Mouse (Mus musculus): ENCODE data around the gene Ccr10. TPM values are rescaled to one million over a fixed set of nuclear protein-coding genes. Genes with fewer than 3 reads are reported as not detected.

Gene Ccr10
- polyA plus RNA-seq, 1 experiment from 2014 or later, result 0.60 TPM

- Histone ChIP-seq H3K36me3 (ENCODE audit: control insufficient read depth, insufficient read depth) (peaks cover 28% of the 10 kb centered on the region), H3K4me3 (ENCODE audit: low read length) (peak within 1 kb of the TSS; percentile 81), H3K9me3 (replicated peaks; ENCODE audit: control insufficient read depth, low read length) (no peaks in the 10 kb centered on the region), H3K27ac (ENCODE audit: low read length) (peak within 1 kb of the TSS; percentile 74), H3K27me3 (ENCODE audit: control insufficient read depth, insufficient read depth, low read length) (peaks cover 22% of the 10 kb centered on the region), H3K9ac (ENCODE audit: low read length) (peak within 1 kb of the TSS; percentile 86), H3K4me1 (ENCODE audit: control insufficient read depth, insufficient read depth, low read length) (peaks cover 51% of the 10 kb centered on the region), H3K4me2 (ENCODE audit: low read depth, low read length) (peak within 1 kb of the TSS; percentile 67)
- WGBS, result under 1% methylated on average over 35 of the region's 35 CpGs
- no peak for ATAC-seq (replicated peaks; ENCODE audit: extremely low read depth, insufficient read depth, low FRiP score)
Measured at GRCm38 (mm10) chr11:101170354-101170810, 4.9 kb downstream of the Ccr10 start, which contains the start of gene Cntnap1. TSS of gene Cntnap1 (plus strand) at chr11:101170523.

DNA sequence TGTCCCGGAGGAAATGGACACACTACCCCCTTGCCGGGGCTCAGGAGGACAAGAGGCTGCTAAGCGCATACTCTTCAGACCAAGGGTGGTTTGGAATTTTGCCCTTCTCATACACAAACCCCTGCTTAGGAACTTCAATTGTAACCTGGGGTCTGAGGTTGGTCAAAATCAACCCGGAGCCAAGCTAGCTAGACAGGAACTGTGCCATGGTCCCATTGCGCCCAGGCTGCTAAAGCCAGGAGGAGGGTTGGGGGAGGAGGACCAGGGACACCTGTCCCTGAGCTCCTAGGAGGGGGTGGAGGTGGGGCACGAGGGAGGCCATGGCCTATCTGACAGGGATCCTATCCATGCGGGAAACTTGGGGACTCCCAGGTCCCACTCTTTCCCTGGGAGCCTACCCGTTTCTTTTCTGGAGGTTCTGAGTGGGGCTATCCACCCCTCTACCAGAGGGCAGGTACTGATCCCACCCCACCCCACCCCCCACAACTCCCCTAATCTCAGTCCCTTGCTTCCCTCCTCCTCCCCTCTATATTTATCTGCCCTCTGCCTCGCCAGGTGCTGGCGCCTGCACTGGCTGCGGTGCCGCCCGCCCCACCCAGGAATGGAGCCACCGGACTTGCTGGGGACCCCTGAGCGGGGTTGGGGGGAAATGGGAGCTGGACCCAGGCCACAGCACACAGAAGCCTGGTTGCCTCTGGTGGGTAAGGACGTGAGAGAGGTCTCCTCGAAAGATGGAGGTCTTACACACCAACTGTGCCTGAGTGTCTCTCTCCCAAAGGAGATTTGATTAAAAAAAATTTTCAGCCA lies 5.7 kb downstream of the Ccr10 start:
- Histone ChIP-seq H3K4me1 (ENCODE audit: control insufficient read depth, insufficient read depth, low read length) (peaks cover 43% of the 10 kb centered on the region), H3K9me3 (replicated peaks; ENCODE audit: control insufficient read depth, low read length) (no peaks in the 10 kb centered on the region), H3K4me2 (ENCODE audit: low read depth, low read length) (peak overlapping the region; percentile 67), H3K27ac (ENCODE audit: low read length) (no peak overlapping the region), H3K36me3 (ENCODE audit: control insufficient read depth, insufficient read depth) (peaks cover 35% of the 10 kb centered on the region), H3K9ac (ENCODE audit: low read length) (peak overlapping the region; percentile 86), H3K27me3 (ENCODE audit: control insufficient read depth, insufficient read depth, low read length) (peaks cover 20% of the 10 kb centered on the region), H3K4me3 (ENCODE audit: low read length) (peak overlapping the region; percentile 81)
- 20% methylated on average over 17 of the region's 17 CpGs for WGBS
- ATAC-seq (replicated peaks; ENCODE audit: extremely low read depth, insufficient read depth, low FRiP score), result no peak

GRCm38 (mm10) chr11:101168301-101168980 lies 6.8 kb downstream of the Ccr10 start:
- 66% methylated on average over 18 of the region's 18 CpGs for WGBS

GRCm38 (mm10) chr11:101167963-101168300 lies 7.3 kb downstream of the Ccr10 start:
- no peak overlapping the region for H3K4me2 ChIP-seq (ENCODE audit: low read depth, low read length)
- 69% methylated on average over 8 of the region's 8 CpGs for WGBS
- peaks cover 45% of the 10 kb centered on the region for H3K36me3 ChIP-seq (ENCODE audit: control insufficient read depth, insufficient read depth)
- no peak overlapping the region for H3K27ac ChIP-seq (ENCODE audit: low read length)
- ATAC-seq (replicated peaks; ENCODE audit: extremely low read depth, insufficient read depth, low FRiP score), result no peak
- peaks cover 30% of the 10 kb centered on the region for H3K4me1 ChIP-seq (ENCODE audit: control insufficient read depth, insufficient read depth, low read length)
- H3K4me3 ChIP-seq (ENCODE audit: low read length), result no peak overlapping the region
- H3K9me3 ChIP-seq (replicated peaks; ENCODE audit: control insufficient read depth, low read length), result no peaks in the 10 kb centered on the region
- H3K27me3 ChIP-seq (ENCODE audit: control insufficient read depth, insufficient read depth, low read length), result peaks cover 23% of the 10 kb centered on the region
- H3K9ac ChIP-seq (ENCODE audit: low read length), result no peak overlapping the region

More at GRCm38 (mm10) chr11:101168301-101168980, 6.8 kb downstream of the Ccr10 start:
- Histone ChIP-seq H3K27me3 (ENCODE audit: control insufficient read depth, insufficient read depth, low read length) (peaks cover 23% of the 10 kb centered on the region), H3K9ac (ENCODE audit: low read length) (no peak overlapping the region), H3K27ac (ENCODE audit: low read length) (no peak overlapping the region), H3K4me3 (ENCODE audit: low read length) (no peak overlapping the region), H3K9me3 (replicated peaks; ENCODE audit: control insufficient read depth, low read length) (no peaks in the 10 kb centered on the region), H3K4me2 (ENCODE audit: low read depth, low read length) (peak overlapping the region; percentile 67), H3K36me3 (ENCODE audit: control insufficient read depth, insufficient read depth) (peaks cover 40% of the 10 kb centered on the region), H3K4me1 (ENCODE audit: control insufficient read depth, insufficient read depth, low read length) (peaks cover 35% of the 10 kb centered on the region)
- no peak for ATAC-seq (replicated peaks; ENCODE audit: extremely low read depth, insufficient read depth, low FRiP score)

DNA sequence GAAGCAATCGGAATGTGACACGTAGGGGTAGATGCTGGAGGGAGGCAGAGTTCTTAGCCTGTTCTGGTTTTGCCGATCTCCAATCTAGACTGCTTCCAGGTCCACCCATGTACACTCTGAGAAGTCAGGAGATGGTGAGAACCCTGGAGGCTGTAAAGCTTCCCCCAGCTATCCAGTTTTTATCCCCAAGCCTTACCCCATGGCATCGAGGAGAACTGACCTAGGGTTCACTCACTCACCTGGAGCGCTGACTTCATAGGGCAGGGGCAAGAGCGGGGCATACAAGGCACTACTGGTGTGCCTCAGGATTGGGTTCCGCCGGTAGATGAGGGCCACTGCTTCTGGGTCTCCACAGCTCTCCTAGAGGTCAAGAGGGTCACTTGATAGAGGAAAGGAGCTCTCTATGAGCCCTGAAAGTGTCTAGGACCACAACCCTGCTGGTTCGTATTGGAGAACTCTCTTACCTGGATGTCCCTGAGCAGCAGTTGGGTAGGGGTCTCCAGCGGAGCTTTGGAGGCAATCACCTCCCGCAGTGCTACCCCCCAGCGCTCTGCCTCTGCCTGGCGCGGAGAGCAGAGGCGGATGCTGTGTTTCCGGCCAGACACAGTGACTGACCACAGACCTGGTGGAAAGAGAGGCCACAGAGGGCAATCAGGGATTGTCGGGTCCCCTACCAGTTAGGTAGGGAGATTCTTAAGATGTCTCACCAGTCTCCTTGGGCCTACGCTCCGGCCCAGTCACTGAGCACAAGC lies 7.9 kb downstream of the Ccr10 start:
- Histone ChIP-seq H3K9ac (ENCODE audit: low read length) (no peak overlapping the region), H3K27me3 (ENCODE audit: control insufficient read depth, insufficient read depth, low read length) (peaks cover 23% of the 10 kb centered on the region)
- ATAC-seq (replicated peaks; ENCODE audit: extremely low read depth, insufficient read depth, low FRiP score), result no peak

GRCm38 (mm10) chr11:101166357-101166756 lies 8.9 kb downstream of the Ccr10 start:
- Histone ChIP-seq H3K27me3 (ENCODE audit: control insufficient read depth, insufficient read depth, low read length) (peaks cover 23% of the 10 kb centered on the region), H3K4me1 (ENCODE audit: control insufficient read depth, insufficient read depth, low read length) (peaks cover 19% of the 10 kb centered on the region), H3K27ac (ENCODE audit: low read length) (no peak overlapping the region), H3K4me3 (ENCODE audit: low read length) (no peak overlapping the region), H3K36me3 (ENCODE audit: control insufficient read depth, insufficient read depth) (peaks cover 59% of the 10 kb centered on the region), H3K9ac (ENCODE audit: low read length) (no peak overlapping the region), H3K4me2 (ENCODE audit: low read depth, low read length) (no peak overlapping the region), H3K9me3 (replicated peaks; ENCODE audit: control insufficient read depth, low read length) (no peaks in the 10 kb centered on the region)
- no peak for ATAC-seq (replicated peaks; ENCODE audit: extremely low read depth, insufficient read depth, low FRiP score)
- WGBS, result 82% methylated on average over 14 of the region's 14 CpGs

More for the DNA sequence above, 7.9 kb downstream of the Ccr10 start:
- peaks cover 25% of the 10 kb centered on the region for H3K4me1 ChIP-seq (ENCODE audit: control insufficient read depth, insufficient read depth, low read length)
- no peak overlapping the region for H3K4me3 ChIP-seq (ENCODE audit: low read length)
- H3K27ac ChIP-seq (ENCODE audit: low read length), result no peak overlapping the region
- 70% methylated on average over 19 of the region's 19 CpGs for WGBS
- H3K36me3 ChIP-seq (ENCODE audit: control insufficient read depth, insufficient read depth), result peaks cover 50% of the 10 kb centered on the region
- no peaks in the 10 kb centered on the region for H3K9me3 ChIP-seq (replicated peaks; ENCODE audit: control insufficient read depth, low read length)
- H3K4me2 ChIP-seq (ENCODE audit: low read depth, low read length), result no peak overlapping the region

- Histone ChIP-seq H3K36me3 (ENCODE audit: control insufficient read depth, insufficient read depth) (peaks cover 60% of the 10 kb centered on the region), H3K4me2 (ENCODE audit: low read depth, low read length) (no peak overlapping the region), H3K27me3 (ENCODE audit: control insufficient read depth, insufficient read depth, low read length) (peaks cover 23% of the 10 kb centered on the region), H3K9me3 (replicated peaks; ENCODE audit: control insufficient read depth, low read length) (no peaks in the 10 kb centered on the region), H3K4me1 (ENCODE audit: control insufficient read depth, insufficient read depth, low read length) (peaks cover 19% of the 10 kb centered on the region), H3K4me3 (ENCODE audit: low read length) (no peak overlapping the region), H3K27ac (ENCODE audit: low read length) (no peak overlapping the region), H3K9ac (ENCODE audit: low read length) (no peak overlapping the region)
- WGBS, result 52% methylated on average over 35 of the region's 35 CpGs
- no peak for ATAC-seq (replicated peaks; ENCODE audit: extremely low read depth, insufficient read depth, low FRiP score)
Measured at GRCm38 (mm10) chr11:101164677-101165580, 10.3 kb downstream of the Ccr10 start.

DNA sequence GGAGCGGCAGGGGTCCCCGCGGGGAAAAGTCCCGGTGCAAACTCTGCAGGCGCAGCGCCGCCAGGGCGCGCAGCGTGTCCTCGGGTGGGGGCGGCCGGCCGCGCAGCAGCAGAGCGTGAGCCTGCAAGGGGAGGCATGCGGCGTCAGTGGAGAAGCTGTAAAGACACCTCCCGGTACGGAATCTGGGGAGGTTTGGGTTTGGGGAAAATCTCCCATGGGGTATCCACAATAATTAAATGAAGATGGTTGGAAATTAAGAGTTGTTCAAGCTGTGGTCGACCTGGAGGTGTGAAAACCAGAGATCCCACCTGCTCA lies 10.9 kb downstream of the Ccr10 start:
- H3K9ac ChIP-seq (ENCODE audit: low read length), result 0 out of 2 replicates have a peak overlapping the region, but pooled peaks have one; percentile 26
- peaks cover 23% of the 10 kb centered on the region for H3K27me3 ChIP-seq (ENCODE audit: control insufficient read depth, insufficient read depth, low read length)

More for the DNA sequence above, 10.9 kb downstream of the Ccr10 start:
- peaks cover 60% of the 10 kb centered on the region for H3K36me3 ChIP-seq (ENCODE audit: control insufficient read depth, insufficient read depth)
- H3K9me3 ChIP-seq (replicated peaks; ENCODE audit: control insufficient read depth, low read length), result no peaks in the 10 kb centered on the region
- peaks cover 14% of the 10 kb centered on the region for H3K4me1 ChIP-seq (ENCODE audit: control insufficient read depth, insufficient read depth, low read length)
- no peak for ATAC-seq (replicated peaks; ENCODE audit: extremely low read depth, insufficient read depth, low FRiP score)
- peak overlapping the region; percentile 50 for H3K4me2 ChIP-seq (ENCODE audit: low read depth, low read length)
- H3K4me3 ChIP-seq (ENCODE audit: low read length), result peak overlapping the region; percentile 30
- WGBS, result 38% methylated on average over 21 of the region's 21 CpGs
- H3K27ac ChIP-seq (ENCODE audit: low read length), result no peak overlapping the region
